Mouse (Mus musculus) neural tube, embryonic 10.5 days (tissue): ENCODE data around the gene Ankrd22.

ENCODE experiments used
- DNase-seq: peaks from one replicate; pipeline ENCODE4 v3.0.0-alpha.2; 2017; ENCODE audit warnings: low spot score; ENCODE audit errors: extremely low spot score

The Ankrd22 gene

GRCm38 (mm10) chr19:34181234-34181633 is 15.4 kb upstream of the Ankrd22 start:
- DNase-seq: no peak

GRCm38 (mm10) chr19:34180316-34180715 is 14.5 kb upstream of the Ankrd22 start:
- no peak for DNase-seq

- no peak for DNase-seq
Observed at GRCm38 (mm10) chr19:34179136-34179535, 13.3 kb upstream of the Ankrd22 start.

- no peak for DNase-seq
Observed at GRCm38 (mm10) chr19:34174004-34174403, 8.2 kb upstream of the Ankrd22 start.

DNA sequence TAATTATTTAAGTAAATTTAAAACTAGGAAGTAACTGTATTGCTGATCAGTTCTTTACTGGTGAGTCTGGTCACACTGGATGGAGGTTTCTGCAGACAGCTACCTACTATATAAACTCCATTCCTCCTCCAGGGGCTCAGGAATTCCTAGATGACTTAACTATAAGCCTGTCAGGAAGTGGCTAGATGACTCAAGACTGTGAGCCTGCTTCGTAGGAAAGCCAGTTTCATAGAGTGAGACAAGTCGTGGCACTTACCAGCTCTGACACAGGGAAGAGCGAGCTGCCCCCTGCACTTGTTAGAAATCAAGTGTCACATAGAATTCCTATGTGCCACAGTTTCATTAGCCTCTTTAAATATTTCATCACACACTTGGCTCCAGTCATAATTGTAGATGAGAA is 5.3 kb upstream of the Ankrd22 start:
- DNase-seq: no peak

- DNase-seq: no peak
Observed at GRCm38 (mm10) chr19:34169121-34169520, 3.3 kb upstream of the Ankrd22 start.

- no peak for DNase-seq
Observed at GRCm38 (mm10) chr19:34167896-34168661, 2.2 kb upstream of the Ankrd22 start.

GRCm38 (mm10) chr19:34166386-34166785 is 533 bp upstream of the Ankrd22 start:
- DNase-seq: no peak

- DNase-seq: no peak
Observed at GRCm38 (mm10) chr19:34162693-34163092, 3.2 kb downstream of the Ankrd22 start.

DNA sequence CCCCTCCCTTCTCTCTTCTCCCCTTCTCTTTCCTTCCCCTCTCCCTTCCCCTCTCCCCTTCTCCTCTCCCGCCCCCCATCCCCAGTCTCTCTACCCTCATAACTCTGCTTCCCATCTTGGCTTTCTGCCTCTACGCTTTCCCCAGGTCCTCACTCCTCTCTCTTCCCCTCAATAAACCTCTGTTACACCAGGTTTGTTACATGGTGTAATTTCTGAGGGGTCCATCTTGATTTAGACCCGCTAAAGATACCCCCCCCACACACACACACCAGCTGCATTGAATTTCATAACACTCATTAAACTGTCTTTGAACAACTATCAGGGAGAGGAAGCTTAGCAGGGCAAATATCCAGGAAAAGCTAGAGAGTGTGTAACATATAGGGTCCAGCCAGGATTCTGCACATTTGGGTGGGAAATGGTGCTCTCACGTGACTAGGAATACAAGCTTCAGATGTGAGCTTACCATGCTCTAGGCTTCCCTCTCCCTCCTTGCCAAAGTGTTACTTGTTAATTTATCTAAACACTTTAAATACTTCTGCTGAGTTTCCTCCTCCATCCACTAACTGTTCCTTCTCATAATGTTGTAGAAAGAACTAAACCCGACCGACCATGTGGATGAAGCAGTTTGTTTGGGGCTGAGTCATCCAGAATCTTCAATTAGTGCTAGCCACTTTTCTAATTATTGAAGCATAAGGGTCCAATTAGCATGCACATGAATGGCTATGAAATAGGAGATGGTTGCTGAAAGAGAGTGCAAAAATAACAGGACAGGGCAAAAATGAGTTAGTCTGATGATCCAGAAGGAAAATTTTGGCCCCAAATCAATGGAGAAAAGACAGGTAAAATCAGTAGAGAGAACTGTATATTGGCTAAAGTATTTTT is 12.3 kb downstream of the Ankrd22 start:
- no peak for DNase-seq

DNA sequence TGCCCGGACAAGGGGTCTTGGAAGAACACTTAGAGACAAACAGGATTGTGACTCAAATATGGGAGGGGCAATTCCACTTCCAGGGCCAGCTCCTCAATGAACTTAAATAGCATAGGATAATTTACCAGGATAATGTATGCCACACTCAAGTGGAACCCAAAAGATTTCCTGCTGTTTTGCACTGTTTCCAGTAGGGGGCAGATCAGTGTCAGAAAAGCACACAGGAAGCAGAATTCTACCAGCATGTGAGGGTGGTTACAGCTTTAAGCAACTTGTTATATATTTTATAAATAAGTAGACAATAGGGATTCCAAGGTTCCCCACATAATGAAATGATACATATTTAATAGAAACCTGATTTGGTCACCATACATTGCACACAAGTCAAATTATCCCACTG is 13.9 kb downstream of the Ankrd22 start:
- DNase-seq: no peak

DNA sequence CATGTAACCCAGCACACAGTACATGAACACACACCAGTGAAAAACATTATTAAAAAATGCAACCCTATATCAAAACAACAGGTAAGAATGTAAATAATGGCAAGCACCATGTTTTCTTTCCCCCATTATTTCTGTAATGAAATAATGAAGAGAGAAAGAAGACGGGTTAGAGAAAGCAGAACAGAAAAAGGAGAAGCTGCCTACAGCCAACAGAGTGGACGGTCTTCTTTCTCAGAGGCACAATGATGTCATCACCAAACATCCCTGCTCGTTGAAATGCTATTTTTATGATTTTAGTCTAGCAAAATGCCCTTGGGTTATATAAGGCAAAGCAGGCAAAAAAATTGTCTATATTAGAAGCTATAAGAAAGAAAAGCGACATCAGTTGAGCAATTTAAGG is 17.4 kb downstream of the Ankrd22 start:
- DNase-seq: no peak

DNA sequence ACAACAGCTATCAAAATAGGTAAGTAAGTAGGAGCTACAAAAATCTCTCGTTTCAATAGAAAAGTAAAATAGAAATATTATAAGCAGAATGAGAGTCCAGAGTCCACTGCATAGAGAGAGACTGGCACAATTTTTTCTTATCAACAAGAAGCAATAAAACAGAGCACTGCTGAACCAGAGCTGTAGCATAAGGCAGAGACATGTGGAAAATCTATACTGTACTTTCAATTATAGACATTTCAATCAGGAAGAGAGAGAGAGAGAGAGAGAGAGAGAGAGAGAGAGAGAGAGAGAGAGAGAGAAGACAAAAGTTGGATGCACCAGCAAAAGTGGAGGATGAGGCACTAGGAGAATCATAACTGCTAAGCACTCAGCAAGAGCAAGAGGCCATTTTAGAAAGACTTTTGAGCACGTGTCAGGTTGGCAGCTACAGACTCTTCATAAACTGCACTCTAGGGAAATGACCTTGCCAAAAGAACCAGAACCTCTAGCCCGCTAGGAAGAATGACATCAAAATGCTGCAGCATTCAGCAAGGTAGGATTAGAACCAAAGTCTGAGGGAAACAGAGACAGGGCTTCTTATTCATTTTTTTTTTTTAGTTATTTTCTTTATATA is 26.3 kb downstream of the Ankrd22 start:
- DNase-seq: no peak

DNA sequence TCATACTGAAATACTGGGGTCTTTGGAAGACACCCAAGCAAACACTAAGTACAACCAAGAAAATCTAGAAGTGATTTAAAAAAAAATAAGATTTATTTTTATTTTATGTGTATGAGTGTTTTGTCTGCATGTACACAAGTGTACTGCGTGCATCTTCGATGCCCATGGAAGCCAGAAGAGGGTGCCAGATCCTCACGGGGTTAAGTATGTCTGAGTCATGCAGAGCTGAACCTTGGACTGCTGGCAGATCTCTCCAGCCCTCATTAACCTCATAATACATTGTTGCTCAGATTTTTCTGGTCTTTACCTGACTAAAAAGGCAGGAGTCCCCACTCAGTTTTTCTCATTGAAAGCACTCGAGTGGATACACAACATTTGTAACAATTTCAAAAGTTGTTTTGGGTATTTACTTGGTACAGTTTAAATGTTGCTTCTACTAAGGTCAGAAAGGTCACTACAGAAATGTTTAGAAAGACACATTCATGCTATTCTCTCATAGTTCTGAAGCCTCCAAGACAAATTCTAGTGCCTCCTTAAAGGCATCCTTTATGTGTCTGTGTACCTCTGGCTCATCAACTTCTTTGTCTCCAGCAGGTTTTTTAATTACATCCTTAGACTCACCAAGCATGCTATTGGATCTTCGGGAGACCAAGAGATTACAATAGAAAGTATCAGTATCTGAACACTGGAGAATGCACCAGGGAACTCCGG is 27.0 kb downstream of the Ankrd22 start:
- no peak for DNase-seq

GRCm38 (mm10) chr19:34120107-34120731 is 45.6 kb downstream of the Ankrd22 start:
- DNase-seq: no peak

DNA sequence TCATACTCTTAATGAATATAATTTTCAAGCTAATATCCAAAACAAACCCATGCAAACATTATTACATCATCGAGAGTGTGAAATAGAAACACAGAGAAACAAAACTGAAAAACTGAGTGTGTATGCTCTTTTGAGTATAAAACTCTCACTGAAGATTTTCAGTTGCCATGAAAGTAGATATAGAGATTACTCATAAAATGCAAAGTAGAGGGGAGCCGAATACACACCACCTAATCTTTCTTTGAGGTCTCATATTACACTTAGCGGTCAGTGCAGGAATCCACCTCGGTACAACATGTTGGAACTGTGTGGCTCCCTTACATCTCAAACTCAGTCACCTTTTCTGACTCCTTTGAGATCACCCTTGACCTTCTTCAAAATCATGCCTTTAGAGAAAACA is 46.2 kb downstream of the Ankrd22 start:
- DNase-seq: no peak

DNA sequence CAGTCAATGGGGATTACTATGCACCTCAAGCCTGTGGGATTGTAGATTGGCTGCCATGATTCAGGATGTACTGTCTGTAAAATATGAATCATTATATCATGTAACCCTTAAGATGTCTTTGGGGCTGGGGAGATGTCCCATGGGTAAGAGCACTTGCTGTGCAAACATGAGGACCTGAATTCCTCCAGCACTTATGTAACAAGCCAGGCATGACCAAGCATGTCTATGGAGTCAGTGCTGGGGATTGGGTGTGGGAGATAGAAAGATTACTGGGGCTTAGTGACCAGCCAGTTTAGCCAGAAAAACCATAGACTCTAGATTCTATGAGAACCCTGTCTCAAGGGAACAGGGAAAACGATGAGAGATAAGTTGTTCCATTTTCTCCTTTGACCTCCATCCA is 46.8 kb downstream of the Ankrd22 start:
- DNase-seq: no peak

GRCm38 (mm10) chr19:34104841-34105240 is 61.0 kb downstream of the Ankrd22 start:
- no peak for DNase-seq

DNA sequence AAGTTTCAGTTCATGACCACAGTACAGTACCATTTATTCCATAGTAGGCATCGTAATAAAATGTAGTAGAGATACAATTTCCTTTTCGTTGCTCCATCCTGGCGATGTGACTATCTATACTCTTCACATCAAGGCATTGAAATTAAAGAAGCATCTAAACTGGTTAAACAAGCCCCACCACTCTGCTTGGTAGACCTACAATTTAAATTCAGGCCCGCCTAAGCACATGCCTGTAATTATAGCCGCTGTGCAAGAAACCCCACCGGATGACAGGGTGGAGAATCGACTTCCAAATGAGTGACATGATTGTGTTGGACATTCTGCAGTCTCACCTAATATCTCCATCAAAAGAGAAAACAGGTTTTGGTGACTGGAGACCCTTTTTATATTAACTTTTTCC is 64.0 kb downstream of the Ankrd22 start:
- DNase-seq: no peak

DNA sequence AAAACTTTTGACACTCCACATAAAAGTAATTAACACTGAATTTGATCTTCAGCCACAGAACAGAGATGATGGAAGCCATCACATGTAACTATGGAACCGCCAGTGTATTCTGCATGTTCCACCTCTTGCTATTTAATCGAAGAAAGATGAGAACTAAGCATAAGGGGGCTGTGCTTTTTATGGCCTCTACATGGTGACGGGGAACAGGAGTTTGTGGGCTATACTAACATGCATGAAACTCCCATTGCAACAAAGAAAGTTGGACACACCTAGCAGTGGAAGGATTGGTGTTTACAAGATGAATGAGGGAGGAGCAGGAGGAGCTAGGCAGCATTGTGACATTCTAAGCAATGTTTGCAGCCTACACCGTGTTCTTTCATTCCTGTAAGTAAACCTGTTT is 65.2 kb downstream of the Ankrd22 start, which contains the start of gene Lipm:
TSS of gene Lipm (plus strand) at position 301 of the 400 bp plus-strand sequence.
- no peak for DNase-seq

GRCm38 (mm10) chr19:34096228-34096627 is 69.6 kb downstream of the Ankrd22 start:
- DNase-seq: no peak
